Mouse (Mus musculus): ENCODE results near the gene Slc9c1.

DNA sequence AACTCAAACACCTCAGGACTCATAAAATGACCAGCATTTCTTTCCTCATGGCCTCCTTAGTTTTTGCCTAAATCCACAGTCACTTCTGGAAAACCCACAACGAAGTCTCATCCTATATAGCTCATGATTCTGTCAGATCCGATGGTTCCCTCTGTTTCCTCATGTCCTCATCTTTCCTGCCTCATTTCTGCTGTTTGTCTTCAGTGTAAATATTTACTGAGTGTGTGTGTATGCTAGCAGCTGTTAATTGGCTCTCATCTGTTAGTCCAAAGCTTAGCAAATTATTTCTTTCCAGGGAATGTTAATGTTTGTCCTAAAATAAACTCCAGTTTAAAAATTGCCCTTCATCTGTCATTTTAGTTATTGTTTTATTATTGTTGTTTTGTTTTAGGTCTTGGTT lies 16.5 kb downstream of the Slc9c1 start:
- no peak for TF ChIP-seq CTCF (IDR thresholded peaks at IDR 0.05; ENCODE audit: control insufficient read depth, insufficient read depth, low read length)
- TF ChIP-seq POLR2A (IDR thresholded peaks at IDR 0.05; ENCODE audit: borderline replicate concordance, control insufficient read depth, low read depth, low read length): no peak

Data from bone marrow, adult 2 months (tissue).